Mouse (Mus musculus): ENCODE data around the gene Scamp5. TPM values are rescaled to one million over a fixed set of nuclear protein-coding genes. Genes with fewer than 3 reads are reported as not detected.
A peak's percentile ranks its signal among the peaks of the same experiment; 100 is the strongest.

Scamp5 gene
- polyA plus RNA-seq, 1 experiment from 2014 or later = 4.1 TPM

GRCm38 (mm10) chr9:57398773-57399172 lies 69.1 kb downstream of the Scamp5 start:
- Histone ChIP-seq H3K4me1 (ENCODE audit: control insufficient read depth, insufficient read depth, low read length) (no peaks in the 10 kb centered on the region), H3K36me3 (ENCODE audit: control insufficient read depth, insufficient read depth, low read length) (no peaks in the 10 kb centered on the region), H3K27ac (replicated peaks; ENCODE audit: low read depth, low read length) (no peak overlapping the region), H3K4me2 (ENCODE audit: low read depth, severe bottlenecking) (no peak overlapping the region), H3K9me3 (ENCODE audit: control insufficient read depth, low read length) (no peaks in the 10 kb centered on the region; the same call in 1 of the 2 replicates), H3K4me3 (ENCODE audit: low read depth, low read length) (no peak overlapping the region), H3K9ac (ENCODE audit: low read length) (no peak overlapping the region), H3K27me3 (ENCODE audit: control insufficient read depth, insufficient read depth, low read length) (no peaks in the 10 kb centered on the region)
- 98% methylated on average over 2 of the region's 2 CpGs for WGBS
- no peak for DNase-seq (ENCODE audit: low spot score)
- ATAC-seq (ENCODE audit: insufficient number of reproducible peaks, low FRiP score, low TSS enrichment, low read depth) = no peak

DNA sequence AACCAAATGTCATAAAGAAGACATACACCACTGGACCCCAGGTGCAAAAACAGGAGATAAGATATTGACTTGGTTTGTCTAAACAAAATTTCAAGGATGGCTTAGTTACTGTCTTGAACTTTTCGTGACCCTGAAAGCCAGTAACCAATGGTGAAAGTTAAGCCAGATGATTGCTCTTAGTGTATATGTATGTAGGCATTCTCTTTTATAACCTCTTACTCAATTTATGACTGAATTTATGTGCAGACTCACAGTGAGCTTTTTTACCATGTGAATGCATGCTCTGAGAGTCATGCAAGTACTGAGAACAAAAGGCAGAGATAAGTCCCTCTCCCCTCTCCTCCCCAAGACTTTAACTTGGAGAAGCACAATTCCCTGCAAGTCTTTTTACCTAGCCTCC lies 75.0 kb downstream of the Scamp5 start:
- no peak overlapping the region for H3K4me2 ChIP-seq (ENCODE audit: low read depth, severe bottlenecking)
- peak; percentile 6 for DNase-seq (ENCODE audit: low spot score)
- 82% methylated on average over 1 of the region's 1 CpGs for WGBS
- H3K4me1 ChIP-seq (ENCODE audit: control insufficient read depth, insufficient read depth, low read length) = no peaks in the 10 kb centered on the region
- no peak for ATAC-seq (ENCODE audit: insufficient number of reproducible peaks, low FRiP score, low TSS enrichment, low read depth)
- H3K9me3 ChIP-seq (ENCODE audit: control insufficient read depth, low read length) = no peaks in the 10 kb centered on the region
- no peaks in the 10 kb centered on the region for H3K36me3 ChIP-seq (ENCODE audit: control insufficient read depth, insufficient read depth, low read length)
- H3K27me3 ChIP-seq (ENCODE audit: control insufficient read depth, insufficient read depth, low read length) = no peaks in the 10 kb centered on the region
- no peak overlapping the region for H3K9ac ChIP-seq (ENCODE audit: low read length)
- H3K27ac ChIP-seq (replicated peaks; ENCODE audit: low read depth, low read length) = no peak overlapping the region
- H3K4me3 ChIP-seq (ENCODE audit: low read depth, low read length) = no peak overlapping the region

Other genes starting within 250 kb of the Scamp5 start
- not detected in 2 replicates for gene Trcg1, start 231.5 kb downstream of the Scamp5 start, polyA plus RNA-seq (2014; fragmentation: Nextera tagmentation; extraction: Ambion mirVana)
- gene 1700017B05Rik, start 205.4 kb downstream of the Scamp5 start, polyA plus RNA-seq (2014; fragmentation: Nextera tagmentation; extraction: Ambion mirVana) = 13.9 and 15.6 TPM in 2 replicates
- 26.5 and 32.2 TPM in 2 replicates for gene Ppcdc, start 27.9 kb downstream of the Scamp5 start, polyA plus RNA-seq (2014; fragmentation: Nextera tagmentation; extraction: Ambion mirVana)
- gene Rpp25, start 36.0 kb upstream of the Scamp5 start, polyA plus RNA-seq (2014; fragmentation: Nextera tagmentation; extraction: Ambion mirVana) = 0.35 and 0.44 TPM in 2 replicates
- gene Cox5a, start 53.2 kb upstream of the Scamp5 start, polyA plus RNA-seq (2014; fragmentation: Nextera tagmentation; extraction: Ambion mirVana) = 622 and 641 TPM in 2 replicates
- gene Fam219b, start 69.5 kb upstream of the Scamp5 start, polyA plus RNA-seq (2014; fragmentation: Nextera tagmentation; extraction: Ambion mirVana) = 16.8 and 17.8 TPM in 2 replicates
- gene Mpi, start 84.7 kb upstream of the Scamp5 start, polyA plus RNA-seq (2014; fragmentation: Nextera tagmentation; extraction: Ambion mirVana) = 43.5 and 43.8 TPM in 2 replicates
- 44.4 and 44.7 TPM in 2 replicates for gene Scamp2, start 92.9 kb upstream of the Scamp5 start, polyA plus RNA-seq (2014; fragmentation: Nextera tagmentation; extraction: Ambion mirVana)
- 9.7 and 9.8 TPM in 2 replicates for gene Ulk3, start 121.4 kb upstream of the Scamp5 start, polyA plus RNA-seq (2014; fragmentation: Nextera tagmentation; extraction: Ambion mirVana)
- not detected in 2 replicates for gene Cplx3, start 138.2 kb upstream of the Scamp5 start, polyA plus RNA-seq (2014; fragmentation: Nextera tagmentation; extraction: Ambion mirVana)
- not detected in 2 replicates for gene Lman1l, start 152.7 kb upstream of the Scamp5 start, polyA plus RNA-seq (2014; fragmentation: Nextera tagmentation; extraction: Ambion mirVana)
- gene Csk, start 185.6 kb upstream of the Scamp5 start, polyA plus RNA-seq (2014; fragmentation: Nextera tagmentation; extraction: Ambion mirVana) = 33.7 and 34.6 TPM in 2 replicates
- not detected in 2 replicates for gene Cyp1a2, start 215.6 kb upstream of the Scamp5 start, polyA plus RNA-seq (2014; fragmentation: Nextera tagmentation; extraction: Ambion mirVana)
- not detected in 2 replicates for gene Cyp1a1, start 219.9 kb upstream of the Scamp5 start, polyA plus RNA-seq (2014; fragmentation: Nextera tagmentation; extraction: Ambion mirVana)
- 29.2 and 31.7 TPM in 2 replicates for gene Edc3, start 240.5 kb upstream of the Scamp5 start, polyA plus RNA-seq (2014; fragmentation: Nextera tagmentation; extraction: Ambion mirVana)

Measured in limb, embryonic 11.5 days (tissue).